Mouse (Mus musculus): Measurements from ENCODE around the gene Gm20823.
"Not testable (repeated sequence)": the region's sequence is repeated elsewhere in the genome, so short reads cannot be mapped to it uniquely, and the experiment has no call there.

The Gm20823 gene

DNA sequence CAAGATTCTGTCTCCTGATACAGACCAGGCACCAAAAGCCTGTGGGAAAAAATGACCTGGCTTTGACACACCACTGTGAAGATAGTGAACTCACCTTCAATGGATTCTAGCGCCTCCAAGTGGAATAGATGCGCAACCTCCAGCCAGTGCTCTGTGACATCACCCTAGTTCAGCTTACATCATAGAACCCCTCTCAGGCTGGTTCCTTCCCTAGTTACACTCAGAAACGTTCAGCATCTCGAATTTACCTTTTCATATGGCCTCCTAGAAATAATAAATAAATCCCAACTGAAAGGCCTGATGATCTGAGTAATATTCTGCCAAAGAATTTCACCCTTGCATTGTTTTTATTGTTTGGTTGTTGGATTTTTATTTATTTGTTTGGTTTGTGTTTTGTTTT, at the start of gene Gm20823:
Gene Gm20823, minus strand, starts transcription at position 101 of the 400 bp plus-strand sequence.
- not testable (repeated sequence) for DNase-seq

All from B cell, adult 2 months (primary cell).